Mouse (Mus musculus): ENCODE data around the gene Dock11.

The Dock11 gene

GRCm38 (mm10) chrX:36101318-36101717, 212.7 kb downstream of the Dock11 start:
- CTCF ChIA-PET = no interaction called here

- CTCF ChIA-PET = no interaction called here
Observed at GRCm38 (mm10) chrX:36108601-36109000, 220.0 kb downstream of the Dock11 start.

- CTCF ChIA-PET = no interaction called here
Observed at GRCm38 (mm10) chrX:36111622-36112421, 223.2 kb downstream of the Dock11 start, which contains the start of gene Il13ra1. Gene Il13ra1, plus strand, starts transcription at chrX:36112110.

- CTCF ChIA-PET = no interaction called here
Observed at GRCm38 (mm10) chrX:36112422-36112750, 223.8 kb downstream of the Dock11 start.

- CTCF ChIA-PET = no interaction called here
Observed at GRCm38 (mm10) chrX:36115171-36115570, 226.5 kb downstream of the Dock11 start.
